Mouse (Mus musculus): ENCODE data around the gene Ckap2l.

Ckap2l gene

DNA sequence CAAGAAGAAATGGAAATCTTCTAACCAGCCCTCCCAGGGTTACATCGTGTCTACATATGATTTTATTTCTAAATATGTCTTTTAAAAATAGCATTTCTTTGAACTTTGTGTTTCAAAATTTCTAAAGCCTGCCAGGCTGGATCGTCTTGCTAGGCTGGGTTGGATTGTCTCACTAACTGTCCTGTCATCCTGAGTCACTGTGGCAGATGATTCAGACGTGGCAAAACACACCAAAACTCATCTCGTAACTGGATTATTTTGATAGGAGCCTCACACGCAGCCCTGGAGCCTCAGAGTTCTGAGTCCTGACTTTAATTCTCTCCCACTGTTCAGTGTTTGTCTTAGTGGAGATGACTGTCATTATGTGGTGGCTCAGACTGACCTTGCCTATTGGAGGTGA lies 33.9 kb downstream of the Ckap2l start:
- DNase-seq (ENCODE audit: low spot score in 2 of 2): no peak

- no peak for DNase-seq (ENCODE audit: low spot score in 2 of 2)
Observed at GRCm38 (mm10) chr2:129261151-129261794, 35.7 kb downstream of the Ckap2l start.

DNA sequence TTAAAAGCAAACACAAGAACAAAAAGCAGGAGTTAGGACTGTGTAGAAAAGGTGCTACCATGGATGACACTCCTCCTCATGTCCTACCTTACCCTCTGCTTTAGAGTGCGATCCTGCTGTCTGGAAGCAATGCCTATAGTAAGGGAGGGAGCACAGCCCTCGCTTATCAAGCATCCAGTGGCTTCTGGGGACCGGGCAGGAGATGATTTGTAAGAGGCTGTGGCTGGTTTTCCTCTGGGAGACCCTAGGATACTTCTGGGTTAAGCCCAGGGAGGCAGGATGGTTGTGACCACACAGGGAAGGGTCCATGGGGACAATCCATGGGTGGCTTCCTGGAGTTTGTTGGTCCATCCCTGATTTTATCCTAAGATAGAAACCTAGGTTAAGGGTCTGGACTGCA lies 36.4 kb downstream of the Ckap2l start:
- DNase-seq (ENCODE audit: low spot score in 2 of 2): no peak

DNA sequence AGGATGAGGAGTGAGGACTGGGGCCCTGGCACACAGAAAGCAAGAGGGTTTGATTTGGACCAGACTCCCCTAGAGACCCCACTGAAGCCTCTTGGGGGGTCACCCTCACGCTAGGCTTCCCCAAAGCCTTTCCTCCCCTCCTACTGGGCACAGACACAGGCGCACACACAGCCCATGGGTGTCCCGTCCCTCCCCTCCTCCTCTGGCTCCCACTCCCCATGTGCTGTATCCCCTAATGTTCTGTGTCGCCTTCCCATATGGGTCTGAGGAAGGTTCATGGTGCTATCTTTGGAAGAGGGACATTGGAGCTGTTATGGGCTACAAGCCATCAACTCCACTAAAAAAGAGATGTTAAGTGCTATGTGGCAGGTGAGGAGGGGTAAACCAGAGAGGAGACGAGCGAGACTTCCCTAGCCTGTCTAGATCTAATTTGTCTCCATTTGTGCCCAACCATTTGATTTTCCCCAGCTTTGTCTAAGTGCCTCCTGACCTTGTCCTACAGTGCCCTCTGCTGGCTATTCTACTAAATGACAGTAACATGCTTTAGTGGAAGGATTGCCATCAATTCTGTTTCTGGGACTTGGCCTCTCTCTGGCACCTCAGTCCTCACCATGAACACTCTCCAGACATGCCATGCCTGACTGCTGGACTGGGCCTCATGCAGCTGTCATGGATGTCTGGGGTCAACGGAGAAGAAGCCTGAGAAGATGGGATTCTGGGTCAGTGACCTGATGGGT lies 38.4 kb downstream of the Ckap2l start:
- peak; percentile 72 to 84 for DNase-seq (ENCODE audit: low spot score in 2 of 2)

GRCm38 (mm10) chr2:129258056-129258455 lies 39.0 kb downstream of the Ckap2l start:
- DNase-seq (ENCODE audit: low spot score in 2 of 2): no peak

GRCm38 (mm10) chr2:129256006-129256405 lies 41.0 kb downstream of the Ckap2l start:
- no peak for DNase-seq (ENCODE audit: low spot score in 2 of 2)

- no peak for DNase-seq (ENCODE audit: low spot score in 2 of 2)
Observed at GRCm38 (mm10) chr2:129254076-129254475, 42.9 kb downstream of the Ckap2l start.

- no peak for DNase-seq (ENCODE audit: low spot score in 2 of 2)
Observed at GRCm38 (mm10) chr2:129253631-129253970, 43.4 kb downstream of the Ckap2l start.

DNA sequence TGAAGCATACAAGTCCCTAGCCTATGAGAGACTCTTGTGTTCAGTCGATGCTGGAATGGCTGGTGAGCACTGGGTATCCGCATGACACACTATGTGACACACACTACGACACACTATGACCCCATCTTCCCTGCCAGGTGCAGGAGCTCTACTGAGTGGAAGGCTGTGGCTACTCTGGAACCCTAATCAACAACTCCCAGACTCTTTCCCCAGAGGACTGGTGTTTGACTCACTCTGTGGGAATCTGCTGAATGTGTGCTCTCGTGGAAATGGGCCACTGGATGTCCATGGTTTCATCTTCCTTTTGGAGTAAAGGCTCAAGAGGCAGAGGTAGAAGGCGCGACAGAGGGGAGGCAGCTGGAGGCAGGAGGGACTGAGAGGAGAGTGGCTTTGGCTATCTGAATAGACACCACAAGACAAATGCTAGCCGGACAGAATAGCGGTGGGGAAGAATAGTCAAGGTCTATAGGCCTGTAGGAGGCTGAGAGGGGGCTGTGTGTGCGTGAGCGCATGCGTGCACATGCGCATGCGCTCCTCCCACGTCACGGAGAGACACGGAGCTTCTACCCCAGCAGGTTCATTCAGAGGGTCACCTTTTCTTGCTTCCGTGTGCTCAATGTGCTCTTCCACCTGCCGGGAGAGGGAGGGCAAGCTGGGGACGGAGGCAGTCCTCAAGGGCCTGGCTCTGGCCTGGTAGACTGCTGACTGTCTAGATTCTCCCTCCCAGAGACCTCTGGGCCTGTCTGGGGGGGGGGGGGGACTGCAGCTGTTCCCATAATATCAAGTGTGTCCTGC lies 44.0 kb downstream of the Ckap2l start:
- DNase-seq (ENCODE audit: low spot score in 2 of 2): no peak

DNA sequence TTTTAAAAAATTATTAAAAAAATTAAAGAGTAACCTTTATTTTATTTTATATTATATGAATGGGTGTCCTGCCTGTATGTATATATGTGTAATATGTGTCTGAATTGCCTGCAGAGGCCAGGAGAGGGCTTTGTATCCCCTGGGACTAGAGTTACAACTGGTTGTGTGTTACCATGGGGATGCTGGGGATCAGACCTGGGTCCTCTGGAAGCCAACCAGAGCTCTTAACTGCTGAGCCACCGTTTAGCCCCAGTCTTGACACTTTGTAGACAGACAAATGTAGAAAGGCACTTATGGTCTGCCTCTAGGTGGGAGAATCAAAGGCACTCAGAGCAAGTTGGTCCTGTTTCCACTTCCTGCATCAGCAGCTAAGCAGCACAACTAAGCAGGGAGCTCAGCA lies 47.7 kb downstream of the Ckap2l start:
- DNase-seq (ENCODE audit: low spot score in 2 of 2): no peak

DNA sequence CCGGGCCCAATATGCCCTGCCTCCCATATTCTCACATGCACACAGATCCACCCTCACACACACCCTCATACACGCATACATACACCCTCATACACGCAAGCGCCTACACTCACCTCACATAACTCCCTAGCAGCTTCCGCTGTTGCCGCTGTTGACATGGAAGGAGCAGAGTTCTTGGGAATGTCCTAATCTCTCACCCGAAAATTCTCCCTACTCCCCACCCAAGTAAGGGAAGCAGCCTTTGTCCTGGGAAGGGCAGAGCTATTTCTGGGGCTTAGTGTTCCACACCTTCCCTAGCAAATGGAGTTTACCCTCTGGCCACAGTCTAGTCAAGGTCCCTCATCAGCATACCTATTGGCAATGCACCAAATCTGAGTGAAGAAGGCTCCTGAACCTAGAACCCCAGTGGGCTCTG lies 49.3 kb downstream of the Ckap2l start:
- no peak for DNase-seq (ENCODE audit: low spot score in 2 of 2)

GRCm38 (mm10) chr2:129246924-129247323 lies 50.1 kb downstream of the Ckap2l start:
- no peak for DNase-seq (ENCODE audit: low spot score in 2 of 2)

GRCm38 (mm10) chr2:129246436-129246835 lies 50.6 kb downstream of the Ckap2l start:
- no peak for DNase-seq (ENCODE audit: low spot score in 2 of 2)

GRCm38 (mm10) chr2:129245618-129246017 lies 51.4 kb downstream of the Ckap2l start:
- no peak for DNase-seq (ENCODE audit: low spot score in 2 of 2)

- no peak for DNase-seq (ENCODE audit: low spot score in 2 of 2)
Observed at GRCm38 (mm10) chr2:129244446-129245120, 52.4 kb downstream of the Ckap2l start.

DNA sequence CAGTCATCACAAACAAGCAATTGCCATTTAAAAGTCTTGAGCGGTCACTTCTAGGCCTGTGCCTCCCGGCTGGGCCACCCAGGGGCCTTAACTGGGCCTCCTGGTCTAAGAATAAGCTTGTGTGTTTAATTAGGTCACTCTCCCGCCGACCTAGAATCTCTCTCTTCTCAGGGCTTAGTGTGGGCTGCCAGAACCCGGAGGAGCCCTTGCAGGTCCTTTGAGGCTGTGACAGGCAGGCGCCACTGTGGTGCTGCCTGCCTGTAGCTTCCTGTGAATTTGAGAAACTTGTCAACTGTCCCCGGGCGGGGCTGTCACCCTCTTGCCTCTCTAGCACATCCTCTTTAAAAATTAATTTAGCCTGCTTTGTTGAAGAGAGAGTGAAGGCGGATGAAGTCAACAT lies 53.2 kb downstream of the Ckap2l start:
- no peak for DNase-seq (ENCODE audit: low spot score in 2 of 2)

DNA sequence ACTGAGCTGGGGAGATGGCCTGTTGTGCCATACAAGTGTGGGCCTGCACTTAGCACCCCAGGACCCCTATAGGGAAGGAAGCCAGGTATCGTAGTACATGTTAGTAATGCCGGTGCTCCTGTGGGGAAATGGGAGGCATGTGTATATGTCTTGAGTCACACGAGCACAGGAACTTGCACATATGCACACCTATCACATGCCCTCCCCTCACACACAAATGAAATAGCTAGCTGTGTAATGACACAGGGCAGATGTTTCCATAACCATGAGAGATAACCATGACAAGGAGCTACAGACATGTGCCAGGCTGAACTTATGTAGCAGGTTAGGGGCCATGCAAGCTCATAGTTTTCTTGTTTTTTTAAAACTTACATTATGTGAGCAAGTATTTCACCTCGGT lies 54.0 kb downstream of the Ckap2l start:
- DNase-seq (ENCODE audit: low spot score in 2 of 2): no peak

- no peak for DNase-seq (ENCODE audit: low spot score in 2 of 2)
Observed at GRCm38 (mm10) chr2:129241845-129242833, 54.9 kb downstream of the Ckap2l start.

- DNase-seq (ENCODE audit: low spot score in 2 of 2): no peak
Observed at GRCm38 (mm10) chr2:129240726-129241432, 56.1 kb downstream of the Ckap2l start.

GRCm38 (mm10) chr2:129236526-129236925 lies 60.5 kb downstream of the Ckap2l start:
- no peak for DNase-seq (ENCODE audit: low spot score in 2 of 2)

All from spleen, postnatal 4 days (tissue).